Mouse (Mus musculus) hindbrain, embryonic 12.5 days (tissue): ENCODE data around the gene Gm20388. TPM values are rescaled to one million over a fixed set of nuclear protein-coding genes. Genes with fewer than 3 reads are reported as not detected.

Source experiments
- ATAC-seq: fragments of 200-750 bp; cut with Nextera tagmentation; 2 replicates; pipeline ENCODE4 v1.8.0; 2017; ENCODE audit warnings: moderate TSS enrichment; ENCODE audit not compliant: low FRiP score
- H3K27ac ChIP-seq: fragments of 300-500 bp; sonication (generic); 2 replicates; pipeline ENCODE4 v1.5.1; 2016; ENCODE audit warnings: mild to moderate bottlenecking
- H3K27me3 ChIP-seq: fragments of 300-500 bp; sonication (generic); 2 replicates; pipeline ENCODE4 v1.6.1; 2016; ENCODE audit warnings: mild to moderate bottlenecking
- H3K36me3 ChIP-seq: fragments of 300-500 bp; sonication (generic); 2 replicates; pipeline ENCODE4 v1.6.1; 2016; ENCODE audit warnings: mild to moderate bottlenecking
- H3K4me1 ChIP-seq: fragments of 300-500 bp; sonication (generic); 2 replicates; pipeline ENCODE4 v1.6.1; 2016
- H3K4me2 ChIP-seq: fragments of 300-500 bp; sonication (generic); replicated peaks from 2 replicates; pipeline ENCODE4 v1.6.1; 2016; ENCODE audit warnings: mild to moderate bottlenecking
- H3K4me3 ChIP-seq: fragments of 300-500 bp; sonication (generic); 2 replicates; pipeline ENCODE4 v1.5.1; 2016; ENCODE audit warnings: mild to moderate bottlenecking
- H3K9ac ChIP-seq: fragments of 300-500 bp; sonication (generic); 2 replicates; pipeline ENCODE4 v1.6.1; 2016; ENCODE audit warnings: mild to moderate bottlenecking, moderate library complexity
- H3K9me3 ChIP-seq: fragments of 300-500 bp; sonication (generic); replicated peaks from 2 replicates; pipeline ENCODE4 v1.6.1; 2016; ENCODE audit warnings: mild to moderate bottlenecking
- WGBS: fragments of 180-500 bp; shearing (Covaris S2); methylation state at CpG from one replicate; pipeline ENCODE4 v1.1.7; 2016; 5-methylcytosine and 5-hydroxymethylcytosine counted together
- polyA plus RNA-seq: library from polyadenylated mRNA; unstranded; fragments of >200 nt; fragmentation: Nextera tagmentation; extraction: Ambion mirVana; gene quantifications from 2 replicates; pipeline ENCODE4 v1.2.1, GENCODE M21; 2016

Gm20388 gene
- polyA plus RNA-seq, 1 experiment from 2014 or later: not detected

DNA sequence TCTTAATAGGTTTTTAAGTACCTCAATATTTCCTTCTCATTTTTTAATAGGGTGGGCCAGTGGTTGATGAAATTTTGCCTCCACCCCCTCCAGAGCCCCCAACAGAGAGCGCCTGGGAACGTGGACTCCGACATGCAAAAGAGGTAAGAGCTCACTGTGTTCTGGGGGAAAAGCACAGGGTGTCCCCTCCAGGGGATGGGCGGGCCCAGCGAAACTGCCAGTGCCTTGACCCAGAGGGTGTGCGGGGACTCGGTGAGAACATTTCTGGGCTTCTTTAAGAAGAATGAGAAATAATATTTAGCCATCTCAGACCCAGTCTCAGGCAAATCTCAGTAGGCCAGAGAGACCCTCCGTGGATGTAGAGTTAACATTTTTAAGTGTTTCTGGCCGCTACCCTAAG, 2487.5 kb downstream of the Gm20388 start:
- H3K4me3 ChIP-seq: no peak overlapping the region
- H3K27me3 ChIP-seq: no peaks in the 10 kb centered on the region
- peaks cover 83% of the 10 kb centered on the region for H3K36me3 ChIP-seq

DNA sequence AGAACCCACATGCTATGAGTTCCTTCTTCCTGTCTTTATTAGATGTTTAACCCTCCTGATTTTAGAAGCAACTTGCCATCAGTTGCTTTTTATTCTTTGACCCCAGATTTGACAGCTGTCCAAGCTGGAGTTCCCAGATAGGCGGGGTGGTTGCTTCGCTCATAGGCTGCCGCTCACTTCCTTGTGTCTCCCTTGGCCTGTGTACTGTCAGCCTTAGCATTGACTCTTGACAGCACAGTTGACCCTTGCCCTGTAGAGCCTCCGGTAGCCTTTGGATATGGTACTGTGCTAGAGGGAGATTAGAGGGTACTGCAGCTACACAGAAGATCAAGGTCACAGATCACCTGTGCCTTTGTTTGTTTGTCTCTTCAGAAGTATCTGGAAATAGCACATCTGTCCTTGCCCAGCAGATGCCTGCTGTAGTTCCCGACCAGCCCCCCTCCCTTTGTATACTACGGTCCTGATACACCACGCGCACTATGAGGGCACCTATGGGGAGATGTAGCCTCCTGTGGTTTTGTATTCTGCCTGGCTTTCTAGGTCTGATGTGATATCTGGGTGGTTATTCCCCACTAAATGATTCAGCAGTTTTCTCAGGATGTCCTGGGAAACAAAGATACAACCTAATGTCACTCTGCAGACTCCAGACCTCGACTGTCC, 2494.6 kb downstream of the Gm20388 start:
- no peak for ATAC-seq

More for the DNA sequence above, 2487.5 kb downstream of the Gm20388 start:
- no peak overlapping the region for H3K9ac ChIP-seq
- H3K9me3 ChIP-seq: no peaks in the 10 kb centered on the region
- no peaks in the 10 kb centered on the region for H3K4me1 ChIP-seq
- WGBS: 94% methylated on average over 9 of the region's 9 CpGs
- no peak overlapping the region for H3K4me2 ChIP-seq
- H3K27ac ChIP-seq: no peak overlapping the region
- no peak for ATAC-seq

DNA sequence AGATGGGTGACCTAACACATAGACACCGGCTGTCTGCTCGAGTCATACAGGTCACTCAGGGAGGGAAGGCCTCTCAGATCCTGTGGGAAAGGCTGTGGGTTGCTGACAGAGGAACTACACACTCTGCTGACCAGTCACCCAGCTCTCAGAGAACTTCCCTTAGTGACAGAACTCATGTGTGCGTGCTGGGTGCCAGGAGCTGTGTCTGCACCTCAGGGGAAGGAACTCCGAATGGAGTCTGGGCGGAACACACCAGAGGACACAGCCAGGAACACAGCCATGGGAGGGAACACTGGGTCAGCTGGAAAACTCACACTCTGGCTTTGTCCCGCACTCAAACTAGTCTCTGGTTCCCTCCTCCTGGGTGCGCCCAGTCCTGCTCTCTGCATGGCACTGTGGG, 2497.0 kb downstream of the Gm20388 start:
- H3K9ac ChIP-seq: no peak overlapping the region
- no peak overlapping the region for H3K4me3 ChIP-seq
- no peak for ATAC-seq
- peaks cover 97% of the 10 kb centered on the region for H3K36me3 ChIP-seq
- no peaks in the 10 kb centered on the region for H3K4me1 ChIP-seq
- H3K4me2 ChIP-seq: no peak overlapping the region
- WGBS: 93% methylated on average over 7 of the region's 7 CpGs
- no peak overlapping the region for H3K27ac ChIP-seq
- H3K27me3 ChIP-seq: no peaks in the 10 kb centered on the region
- H3K9me3 ChIP-seq: no peaks in the 10 kb centered on the region

More for the DNA sequence above, 2494.6 kb downstream of the Gm20388 start:
- H3K9ac ChIP-seq: no peak overlapping the region
- H3K27ac ChIP-seq: no peak overlapping the region
- H3K27me3 ChIP-seq: no peaks in the 10 kb centered on the region
- H3K36me3 ChIP-seq: peaks cover 97% of the 10 kb centered on the region
- no peak overlapping the region for H3K4me2 ChIP-seq
- H3K4me1 ChIP-seq: no peaks in the 10 kb centered on the region
- H3K4me3 ChIP-seq: no peak overlapping the region
- H3K9me3 ChIP-seq: no peaks in the 10 kb centered on the region
- WGBS: 86% methylated on average over 9 of the region's 9 CpGs

DNA sequence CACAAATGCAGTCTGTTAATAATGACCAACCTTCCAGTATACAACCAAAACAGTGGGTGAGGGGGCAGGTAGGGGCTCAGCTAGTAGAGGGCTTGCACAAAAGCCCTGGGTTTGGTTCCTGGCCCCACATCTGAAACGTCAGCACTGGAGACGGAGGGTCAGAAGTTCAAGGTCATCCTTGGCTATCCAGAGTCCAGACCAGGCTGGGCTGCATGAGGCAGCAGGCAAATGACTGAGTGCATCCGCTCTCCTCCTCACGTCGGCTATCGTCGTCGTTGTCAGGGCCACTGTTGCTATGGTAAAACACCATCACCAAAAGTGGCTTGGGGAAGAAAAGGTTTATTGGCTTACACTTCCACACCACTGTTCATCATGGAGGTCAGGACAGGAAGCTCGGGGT, 2503.7 kb downstream of the Gm20388 start:
- no peak for ATAC-seq
- peaks cover 97% of the 10 kb centered on the region for H3K36me3 ChIP-seq
- H3K9me3 ChIP-seq: no peaks in the 10 kb centered on the region
- 91% methylated on average over 9 of the region's 9 CpGs for WGBS
- no peak overlapping the region for H3K4me2 ChIP-seq
- no peaks in the 10 kb centered on the region for H3K4me1 ChIP-seq
- H3K27ac ChIP-seq: no peak overlapping the region
- H3K9ac ChIP-seq: no peak overlapping the region
- H3K27me3 ChIP-seq: no peaks in the 10 kb centered on the region
- H3K4me3 ChIP-seq: no peak overlapping the region

DNA sequence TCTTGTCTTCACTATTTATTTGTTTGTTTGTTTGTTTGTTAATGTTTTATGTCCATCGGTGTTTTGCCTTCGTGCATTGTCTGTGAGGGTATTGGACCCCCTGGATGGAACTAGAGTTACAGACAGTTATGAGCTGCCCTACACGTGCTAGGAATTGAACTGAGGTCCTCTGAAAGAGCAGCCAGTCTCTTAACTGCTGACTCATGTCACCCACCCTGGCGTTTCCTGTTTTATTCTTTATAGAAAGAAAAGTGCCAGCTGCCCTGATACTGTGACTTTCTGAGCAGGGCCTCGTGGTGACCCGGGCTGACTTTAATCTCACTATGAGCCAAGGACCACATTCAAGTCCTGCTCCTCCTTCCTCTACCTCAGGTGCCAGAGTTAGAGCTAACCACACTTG, 2504.9 kb downstream of the Gm20388 start:
- H3K9me3 ChIP-seq: no peaks in the 10 kb centered on the region
- 94% methylated on average over 6 of the region's 6 CpGs for WGBS

DNA sequence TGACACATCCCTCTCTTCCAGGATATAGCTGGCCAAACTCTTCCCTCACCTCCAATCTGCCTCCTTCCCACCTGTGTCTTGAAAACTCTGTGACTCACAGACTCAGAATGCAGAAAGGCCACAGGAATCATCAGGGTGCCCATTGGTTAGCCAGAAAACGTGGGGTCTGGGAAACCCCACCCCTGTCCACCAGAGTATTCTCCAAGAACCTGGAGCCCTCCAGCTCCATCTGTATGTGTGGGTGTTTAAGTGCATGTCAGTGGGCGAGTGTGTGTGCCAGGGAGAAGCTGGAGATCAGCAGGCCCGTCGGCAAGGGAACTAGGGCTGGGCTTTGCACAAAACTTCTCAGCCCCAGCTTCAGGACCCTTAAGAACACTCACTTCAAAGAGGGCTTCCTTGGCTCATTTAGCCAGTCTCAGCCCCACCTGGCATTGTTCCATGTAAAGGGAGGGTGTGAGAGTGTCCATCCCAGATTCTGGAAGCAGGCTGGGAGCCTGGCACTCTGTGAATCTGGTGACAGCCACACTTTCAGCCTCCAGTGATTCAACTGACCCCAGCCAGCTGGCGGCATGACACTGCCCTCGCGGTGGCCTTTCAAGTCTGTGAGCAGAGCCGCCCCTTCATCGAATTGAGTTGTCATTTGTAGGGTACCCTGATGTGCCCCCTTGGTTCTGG, 2509.4 kb downstream of the Gm20388 start:
- ATAC-seq: no peak
- Histone ChIP-seq H3K4me2 (no peak overlapping the region), H3K4me3 (no peak overlapping the region), H3K9ac (no peak overlapping the region), H3K4me1 (no peaks in the 10 kb centered on the region), H3K9me3 (no peaks in the 10 kb centered on the region), H3K27ac (no peak overlapping the region), H3K27me3 (no peaks in the 10 kb centered on the region), H3K36me3 (peaks cover 44% of the 10 kb centered on the region)
- WGBS: 63% methylated on average over 9 of the region's 9 CpGs

More for the DNA sequence above, 2504.9 kb downstream of the Gm20388 start:
- H3K27ac ChIP-seq: no peak overlapping the region
- no peak overlapping the region for H3K9ac ChIP-seq
- no peak for ATAC-seq
- H3K27me3 ChIP-seq: no peaks in the 10 kb centered on the region
- no peak overlapping the region for H3K4me3 ChIP-seq
- H3K36me3 ChIP-seq: peaks cover 88% of the 10 kb centered on the region
- H3K4me1 ChIP-seq: no peaks in the 10 kb centered on the region
- H3K4me2 ChIP-seq: no peak overlapping the region

DNA sequence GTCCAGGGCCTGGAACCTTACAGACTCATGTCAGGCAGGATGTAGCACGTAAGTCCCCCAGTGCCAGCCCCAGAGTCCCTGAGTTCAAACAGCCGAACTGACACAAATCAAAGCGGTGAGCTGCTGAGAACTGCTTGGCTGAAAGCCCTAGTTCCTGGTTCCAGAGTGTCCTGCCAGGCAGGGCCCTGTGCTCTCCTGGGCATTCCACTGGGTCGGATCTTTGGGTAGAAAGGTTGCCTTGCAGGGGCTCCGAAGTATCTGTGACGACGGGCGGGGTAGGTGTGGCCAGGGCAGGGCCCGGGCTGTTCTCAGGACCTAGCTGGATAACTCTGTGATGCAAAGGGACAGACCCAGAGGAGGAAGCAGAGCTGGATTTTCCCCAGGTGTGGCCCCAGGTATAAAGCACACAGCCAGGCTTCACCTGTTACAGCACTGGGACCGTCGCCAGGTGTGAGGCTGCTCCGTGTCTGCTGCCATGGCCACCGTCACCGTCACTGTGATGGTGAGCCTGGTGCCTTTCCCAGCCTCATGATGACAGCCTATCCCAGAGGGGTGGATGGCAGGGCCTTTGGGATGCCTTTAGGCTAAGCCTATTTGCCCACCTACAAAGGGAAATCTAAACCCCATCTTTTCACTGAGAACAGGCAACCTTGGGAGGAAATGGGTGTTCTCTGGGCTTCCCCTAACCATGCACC, 2510.9 kb downstream of the Gm20388 start, which contains the start of gene Il17c:
Il17c (plus strand) TSS at position 645 of the 695 bp plus-strand sequence.
- Histone ChIP-seq H3K27ac (no peak within 1 kb of the TSS), H3K9me3 (no peaks in the 10 kb centered on the region), H3K4me1 (no peaks in the 10 kb centered on the region), H3K4me3 (no peak within 1 kb of the TSS), H3K27me3 (no peaks in the 10 kb centered on the region), H3K36me3 (peaks cover 29% of the 10 kb centered on the region), H3K9ac (no peak within 1 kb of the TSS), H3K4me2 (no peak within 1 kb of the TSS)
- 85% methylated on average over 14 of the region's 14 CpGs for whole genome bisulfite sequencing
- ATAC-seq: no peak

DNA sequence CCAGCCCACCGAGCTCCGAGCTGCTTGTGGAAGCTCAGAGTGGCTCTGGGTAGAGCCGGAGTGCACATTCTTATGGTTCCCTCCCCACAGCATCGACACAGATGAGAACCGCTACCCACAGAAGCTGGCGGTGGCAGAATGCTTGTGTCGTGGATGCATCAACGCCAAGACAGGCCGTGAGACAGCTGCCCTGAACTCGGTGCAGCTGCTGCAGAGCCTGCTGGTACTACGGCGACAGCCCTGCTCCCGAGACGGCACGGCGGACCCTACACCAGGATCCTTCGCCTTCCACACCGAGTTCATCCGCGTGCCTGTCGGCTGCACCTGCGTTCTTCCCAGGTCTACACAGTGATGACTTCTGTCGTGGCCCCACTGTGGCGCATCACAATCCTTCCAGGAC, 2512.6 kb downstream of the Gm20388 start:
- H3K9ac ChIP-seq: no peak overlapping the region
- no peak for ATAC-seq
- H3K9me3 ChIP-seq: no peaks in the 10 kb centered on the region
- no peak overlapping the region for H3K4me3 ChIP-seq
- WGBS: 84% methylated on average over 24 of the region's 24 CpGs
- peaks cover 14% of the 10 kb centered on the region for H3K36me3 ChIP-seq
- no peaks in the 10 kb centered on the region for H3K27me3 ChIP-seq
- H3K27ac ChIP-seq: no peak overlapping the region
- no peaks in the 10 kb centered on the region for H3K4me1 ChIP-seq
- H3K4me2 ChIP-seq: no peak overlapping the region

DNA sequence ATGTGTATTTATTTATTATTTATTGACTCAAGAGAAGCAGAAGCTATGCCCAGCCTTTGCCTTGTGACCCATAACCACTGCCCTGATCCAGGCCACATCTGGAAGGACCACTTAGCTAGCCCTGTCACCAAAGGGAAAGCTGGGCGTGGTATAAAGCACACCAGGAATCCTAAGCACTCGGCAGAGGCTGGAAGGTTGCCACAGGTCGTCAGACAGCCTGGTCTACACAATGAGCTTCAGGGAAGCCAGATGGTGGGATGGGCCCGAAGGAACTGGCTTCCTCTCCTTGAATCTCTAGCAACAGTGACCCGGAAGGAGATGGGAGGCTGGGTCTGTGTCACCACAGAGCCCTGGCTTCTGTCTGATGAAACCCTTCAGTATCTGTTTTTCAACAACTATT, 2513.0 kb downstream of the Gm20388 start:
- H3K4me3 ChIP-seq: no peak overlapping the region
- no peaks in the 10 kb centered on the region for H3K4me1 ChIP-seq
- 60% methylated on average over 5 of the region's 5 CpGs for WGBS
- H3K9ac ChIP-seq: no peak overlapping the region
- H3K4me2 ChIP-seq: no peak overlapping the region
- peaks cover 9% of the 10 kb centered on the region for H3K36me3 ChIP-seq
- H3K27ac ChIP-seq: no peak overlapping the region
- ATAC-seq: no peak
- no peaks in the 10 kb centered on the region for H3K9me3 ChIP-seq
- H3K27me3 ChIP-seq: no peaks in the 10 kb centered on the region

DNA sequence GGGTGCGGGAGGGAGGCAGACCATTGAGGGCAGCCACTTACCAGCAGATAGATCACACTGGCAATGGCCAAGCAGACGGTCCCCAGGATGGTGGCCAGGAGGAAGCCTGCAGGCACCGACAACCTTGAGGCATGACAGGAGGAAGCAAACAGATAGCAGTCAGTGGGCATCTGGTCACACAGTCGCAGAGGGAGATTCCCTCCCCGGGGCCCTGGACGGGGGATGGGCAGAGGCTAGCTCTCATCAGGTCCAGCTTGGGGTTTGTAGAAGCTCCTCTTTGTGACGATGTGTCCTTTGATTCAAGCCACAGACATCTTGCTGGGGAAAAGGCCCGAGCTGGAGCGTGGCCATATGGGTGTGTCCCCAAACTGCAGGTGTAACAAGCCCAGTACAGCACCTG, 2515.5 kb downstream of the Gm20388 start:
- Histone ChIP-seq H3K27ac (no peak overlapping the region), H3K9ac (no peak overlapping the region), H3K9me3 (no peaks in the 10 kb centered on the region), H3K4me2 (no peak overlapping the region), H3K36me3 (no peaks in the 10 kb centered on the region), H3K4me1 (no peaks in the 10 kb centered on the region), H3K4me3 (no peak overlapping the region), H3K27me3 (no peaks in the 10 kb centered on the region)
- WGBS: 75% methylated on average over 9 of the region's 9 CpGs
- no peak for ATAC-seq

DNA sequence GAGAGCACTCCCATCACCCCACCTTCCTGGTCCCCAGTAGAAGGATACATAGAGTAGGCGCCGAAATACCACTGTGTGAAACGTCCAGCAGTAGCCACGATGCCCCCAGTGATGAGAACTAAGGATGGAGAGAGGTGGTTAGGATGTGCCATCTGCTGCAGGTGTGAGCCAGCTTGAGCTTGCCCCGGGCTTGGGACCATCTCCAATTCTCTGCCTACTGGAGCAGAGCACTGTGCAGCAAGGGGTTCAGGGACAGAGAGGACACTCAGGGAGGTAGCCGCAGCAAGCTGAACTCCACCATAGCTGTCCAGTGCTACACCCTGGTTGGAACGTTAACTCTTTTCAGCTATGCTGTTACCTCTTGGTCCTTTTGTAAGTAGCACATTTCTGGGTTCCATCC, 2517.0 kb downstream of the Gm20388 start:
- Histone ChIP-seq H3K4me3 (no peak overlapping the region), H3K4me1 (peaks cover 11% of the 10 kb centered on the region), H3K9ac (no peak overlapping the region), H3K4me2 (no peak overlapping the region), H3K27me3 (no peaks in the 10 kb centered on the region), H3K27ac (no peak overlapping the region), H3K36me3 (no peaks in the 10 kb centered on the region), H3K9me3 (no peaks in the 10 kb centered on the region)
- ATAC-seq: no peak
- WGBS: 94% methylated on average over 7 of the region's 7 CpGs

DNA sequence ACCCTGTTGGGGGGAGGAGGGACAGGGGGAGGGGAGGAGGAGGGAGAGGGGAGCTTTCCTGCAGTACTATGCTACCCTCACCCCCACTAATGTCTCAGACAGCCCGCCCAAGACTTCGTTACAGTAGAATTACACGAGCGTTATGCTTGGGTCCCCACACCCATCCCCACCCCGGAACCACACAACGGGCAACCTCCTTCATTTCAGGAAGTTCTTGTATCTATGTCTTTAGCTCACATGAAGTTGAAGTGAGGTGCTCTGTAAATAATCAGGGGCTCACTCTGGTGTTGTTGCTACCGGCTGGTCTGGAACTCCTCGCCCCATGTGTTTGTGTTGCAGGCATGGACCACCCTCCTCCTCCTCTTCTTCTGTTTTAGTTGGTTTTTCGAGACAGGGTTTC, 2517.5 kb downstream of the Gm20388 start:
- H3K4me2 ChIP-seq: no peak overlapping the region
- WGBS: 91% methylated on average over 9 of the region's 9 CpGs
- ATAC-seq: no peak

More for the DNA sequence above, 2517.5 kb downstream of the Gm20388 start:
- Histone ChIP-seq H3K9ac (no peak overlapping the region), H3K27me3 (no peaks in the 10 kb centered on the region), H3K36me3 (no peaks in the 10 kb centered on the region), H3K9me3 (no peaks in the 10 kb centered on the region), H3K4me3 (no peak overlapping the region), H3K27ac (no peak overlapping the region), H3K4me1 (peaks cover 15% of the 10 kb centered on the region)
